8 mouse cellular contexts compared by ENCODE assay signal in genomic region chr14:40958986-40959381, GRCm38 (mm10). TPM values are rescaled to one million over a fixed set of nuclear protein-coding genes. Genes with fewer than 3 reads are reported as not detected.
DNase-seq lines count a peak whose midpoint lies in the region; ATAC-seq and TF ChIP-seq lines count a peak whose summit lies in the region.

No protein-coding gene starts in this region.

- H3K4me1 ChIP-seq in forebrain, embryonic 16.5 days (replicated peaks; ENCODE audit: control insufficient read depth, insufficient read depth, low read length) = peaks cover 75% of the 10 kb centered on the region
- H3K4me1 ChIP-seq in intestine, postnatal 0 days (replicated peaks; ENCODE audit: control insufficient read depth, insufficient read depth, low read length) = peaks cover 45% of the 10 kb centered on the region
- H3K4me1 ChIP-seq in lung, embryonic 16.5 days (replicated peaks; ENCODE audit: control insufficient read depth, insufficient read depth, low read length) = peaks cover 79% of the 10 kb centered on the region

- no peak for TF ChIP-seq CTCF in left cerebral cortex, adult 2 months (IDR thresholded peaks at IDR 0.05)
- TF ChIP-seq CTCF in intestine, postnatal 0 days (IDR thresholded peaks at IDR 0.05; ENCODE audit: low read depth) = no peak

- intact Hi-C loops in left cerebral cortex, adult 2 months (cut with DNase I) = no loop called here
- intact Hi-C loops in left cerebral cortex, postnatal 36 days (cut with DNase I) = no loop called here

- H3K27ac ChIP-seq in left cerebral cortex, adult 2 months = peak overlapping the region; percentile 95
- peak overlapping the region; percentile 73 for H3K27ac ChIP-seq in forebrain, embryonic 16.5 days (ENCODE audit: low read length)
- peak overlapping the region; percentile 24; the same call in 1 of the 2 replicates for H3K27ac ChIP-seq in intestine, postnatal 0 days (ENCODE audit: low read depth, low read length)
- H3K27ac ChIP-seq in lung, embryonic 16.5 days (ENCODE audit: low read length) = peak overlapping the region; percentile 86

- no peak for DNase-seq in left cerebral cortex, adult 2 months (ENCODE audit: extremely low spot score in 1 of 2, low spot score in 2 of 2)
- no peak for DNase-seq in left cerebral cortex, postnatal 36 days (ENCODE audit: low spot score in 2 of 2)
- DNase-seq in thymus, postnatal 14 days = peak; percentile 63
- DNase-seq in frontal cortex, adult 2 months (ENCODE audit: extremely low spot score in 1 of 2, low spot score in 1 of 2) = no peak
- no peak for DNase-seq in left cerebral cortex, adult 11 months (ENCODE audit: low spot score)

- H3K27me3 ChIP-seq in forebrain, embryonic 16.5 days (replicated peaks; ENCODE audit: control insufficient read depth, insufficient read depth, low read length) = no peaks in the 10 kb centered on the region
- no peaks in the 10 kb centered on the region for H3K27me3 ChIP-seq in intestine, postnatal 0 days (replicated peaks; ENCODE audit: control insufficient read depth, insufficient read depth, low read length)
- H3K27me3 ChIP-seq in lung, embryonic 16.5 days (ENCODE audit: control insufficient read depth, insufficient read depth, low read depth, low read length) = no peaks in the 10 kb centered on the region

- WGBS in forebrain, embryonic 16.5 days = 55% methylated on average over 2 of the region's 2 CpGs
- 52% methylated on average over 2 of the region's 2 CpGs for WGBS in intestine, postnatal 0 days
- WGBS in lung, embryonic 16.5 days = 46% methylated on average over 2 of the region's 2 CpGs

- H3K9ac ChIP-seq in forebrain, embryonic 16.5 days (replicated peaks; ENCODE audit: low read depth, low read length) = no peak overlapping the region
- H3K9ac ChIP-seq in intestine, postnatal 0 days (ENCODE audit: low read depth, low read length) = no peak overlapping the region
- peak overlapping the region; percentile 40; the same call in 1 of the 2 replicates for H3K9ac ChIP-seq in lung, embryonic 16.5 days (ENCODE audit: low read length)

- no peak overlapping the region for H3K4me3 ChIP-seq in left cerebral cortex, adult 2 months
- H3K4me3 ChIP-seq in forebrain, embryonic 16.5 days (replicated peaks; ENCODE audit: low read length) = no peak overlapping the region
- H3K4me3 ChIP-seq in intestine, postnatal 0 days (ENCODE audit: low read depth, low read length) = no peak overlapping the region
- no peak overlapping the region for H3K4me3 ChIP-seq in lung, embryonic 16.5 days (ENCODE audit: low read length)

- no peaks in the 10 kb centered on the region for H3K9me3 ChIP-seq in forebrain, embryonic 16.5 days (ENCODE audit: control insufficient read depth, low read length)
- no peaks in the 10 kb centered on the region for H3K9me3 ChIP-seq in intestine, postnatal 0 days (ENCODE audit: control insufficient read depth)
- H3K9me3 ChIP-seq in lung, embryonic 16.5 days (ENCODE audit: control insufficient read depth, low read length) = no peaks in the 10 kb centered on the region

- H3K36me3 ChIP-seq in forebrain, embryonic 16.5 days (ENCODE audit: control insufficient read depth, insufficient read depth) = no peaks in the 10 kb centered on the region
- H3K36me3 ChIP-seq in intestine, postnatal 0 days (ENCODE audit: control insufficient read depth, insufficient read depth) = no peaks in the 10 kb centered on the region
- no peaks in the 10 kb centered on the region for H3K36me3 ChIP-seq in lung, embryonic 16.5 days (ENCODE audit: control insufficient read depth, insufficient read depth, low read length)

- no peak overlapping the region for H3K4me2 ChIP-seq in forebrain, embryonic 16.5 days (ENCODE audit: low read length)
- peak overlapping the region; percentile 6; the same call in 1 of the 2 replicates for H3K4me2 ChIP-seq in intestine, postnatal 0 days (replicated peaks; ENCODE audit: low read depth)
- H3K4me2 ChIP-seq in lung, embryonic 16.5 days (ENCODE audit: low read depth, low read length) = peak overlapping the region; percentile 38

- ATAC-seq in forebrain, embryonic 16.5 days = no peak
- ATAC-seq in intestine, postnatal 0 days = no peak
- peak; percentile 39 for ATAC-seq in lung, embryonic 16.5 days (ENCODE audit: low read depth)

RNA-seq across cellular contexts. Expression of gene Tspan14, which starts 7.6 kb away (rescaled TPM):
- 10 to 100 TPM; 50.2 to 52.1 TPM for total RNA-seq in left cerebral cortex, adult 2 months (2021)
- 10 to 100 TPM; 54.2 to 56.6 TPM for total RNA-seq in left cerebral cortex, postnatal 36 days (2021)
- 90.0 and 102 TPM in 2 replicates for polyA plus RNA-seq in forebrain, embryonic 16.5 days (2015; fragmentation: Nextera tagmentation; extraction: Ambion mirVana)
- 30.5 and 33.3 TPM in 2 replicates for polyA plus RNA-seq in intestine, postnatal 0 days (2015; fragmentation: Nextera tagmentation; extraction: Ambion mirVana)
- 104 TPM in 2 replicates for polyA plus RNA-seq in lung, embryonic 16.5 days (2015; fragmentation: Nextera tagmentation; extraction: Ambion mirVana)
- 46.4 and 47.7 TPM in 2 replicates for polyA plus RNA-seq in frontal cortex, adult 2 months (2012; rRNA removed)

RNA-seq across cellular contexts. Expression of gene Fam213a, which starts 54.6 kb away (rescaled TPM):
- 100 to 1,000 TPM; 106 to 123 TPM for total RNA-seq in left cerebral cortex, adult 2 months (2021)
- 100 to 1,000 TPM; 118 to 125 TPM for total RNA-seq in left cerebral cortex, postnatal 36 days (2021)
- polyA plus RNA-seq in forebrain, embryonic 16.5 days (2015; fragmentation: Nextera tagmentation; extraction: Ambion mirVana) = 71.5 and 85.2 TPM in 2 replicates
- 86.9 and 96.2 TPM in 2 replicates for polyA plus RNA-seq in intestine, postnatal 0 days (2015; fragmentation: Nextera tagmentation; extraction: Ambion mirVana)
- 131 and 132 TPM in 2 replicates for polyA plus RNA-seq in lung, embryonic 16.5 days (2015; fragmentation: Nextera tagmentation; extraction: Ambion mirVana)
- polyA plus RNA-seq in frontal cortex, adult 2 months (2012; rRNA removed) = 137 and 138 TPM in 2 replicates

Comparison
In these comparisons a context has a peak if more than half of its experiments do, and no peak if none do; other contexts are left out.
1. H3K27ac ChIP-seq: peak in every context shown above with its lines; median percentile 95 in left cerebral cortex, adult 2 months; 86 in lung, embryonic 16.5 days; 73 in forebrain, embryonic 16.5 days; 24 in intestine, postnatal 0 days.